Mouse (Mus musculus): Measurements from ENCODE around the gene Mbnl1. TPM values are rescaled to one million over a fixed set of nuclear protein-coding genes. Genes with fewer than 3 reads are reported as not detected.
A peak's percentile ranks its signal among the peaks of the same experiment; 100 is the strongest.
"Not testable (repeated sequence)": the region's sequence is repeated elsewhere in the genome, so short reads cannot be mapped to it uniquely, and the experiment has no call there.

Gene Mbnl1
- polyA plus RNA-seq, 1 experiment, result 20.3 TPM

DNA sequence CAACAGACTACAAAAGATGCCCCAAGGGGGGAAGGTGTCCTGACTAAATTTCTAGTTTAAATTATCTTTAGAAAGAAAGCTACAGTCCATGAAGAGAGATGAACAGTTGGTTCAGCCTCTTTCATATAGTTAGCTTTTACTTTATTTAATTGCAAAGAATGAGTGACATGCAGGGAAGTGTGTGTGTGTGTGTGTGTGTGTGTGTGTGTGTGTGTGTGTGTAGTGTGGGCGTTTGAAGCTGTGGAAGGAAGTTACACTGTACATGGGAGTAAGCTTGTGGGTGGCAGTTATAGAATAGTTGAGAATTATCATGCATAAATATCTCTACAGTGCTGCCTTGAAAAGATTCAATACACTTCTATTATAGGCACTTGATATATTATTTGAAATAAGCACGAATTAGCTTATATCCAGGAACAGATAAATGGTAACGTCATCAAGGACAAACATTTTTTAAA, 14.1 kb downstream of the Mbnl1 start:
- Histone ChIP-seq H3K27me3 (replicated peaks) (no peaks in the 10 kb centered on the region), H3K4me1 (peaks cover 67% of the 10 kb centered on the region), H3K4me3 (replicated peaks) (no peak overlapping the region), H3K9me3 (no peaks in the 10 kb centered on the region), H3K36me3 (replicated peaks; ENCODE audit: low read length) (peaks cover 44% of the 10 kb centered on the region)
- TF ChIP-seq FLI1 (IDR thresholded peaks at IDR 0.05; ENCODE audit: low read length) (no peak), GATA1 (IDR thresholded peaks at IDR 0.05; ENCODE audit: borderline replicate concordance, low read length) (no peak)

DNA sequence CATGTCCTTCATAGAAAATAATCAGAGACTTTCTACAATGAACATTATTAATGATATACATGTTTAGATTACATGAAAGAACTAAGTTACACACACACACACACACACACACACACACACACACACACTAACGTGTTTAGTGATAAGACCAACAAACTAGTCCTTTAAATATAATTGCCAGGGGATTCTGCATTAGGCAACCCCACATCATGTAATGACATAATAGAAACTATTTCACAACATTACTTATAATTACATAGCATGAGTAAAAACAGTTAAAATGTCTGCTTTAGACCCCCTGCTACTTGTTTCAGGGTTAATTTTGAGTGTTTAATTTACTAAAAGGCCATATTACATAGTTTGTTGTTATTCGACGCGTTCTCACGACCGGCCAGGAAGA, 16.9 kb downstream of the Mbnl1 start:
- no peak for TF ChIP-seq GATA1 (IDR thresholded peaks at IDR 0.05; ENCODE audit: borderline replicate concordance, low read length)
- no peak for TF ChIP-seq FLI1 (IDR thresholded peaks at IDR 0.05; ENCODE audit: low read length)
- peaks cover 41% of the 10 kb centered on the region for H3K4me1 ChIP-seq
- no peaks in the 10 kb centered on the region for H3K27me3 ChIP-seq (replicated peaks)

DNA sequence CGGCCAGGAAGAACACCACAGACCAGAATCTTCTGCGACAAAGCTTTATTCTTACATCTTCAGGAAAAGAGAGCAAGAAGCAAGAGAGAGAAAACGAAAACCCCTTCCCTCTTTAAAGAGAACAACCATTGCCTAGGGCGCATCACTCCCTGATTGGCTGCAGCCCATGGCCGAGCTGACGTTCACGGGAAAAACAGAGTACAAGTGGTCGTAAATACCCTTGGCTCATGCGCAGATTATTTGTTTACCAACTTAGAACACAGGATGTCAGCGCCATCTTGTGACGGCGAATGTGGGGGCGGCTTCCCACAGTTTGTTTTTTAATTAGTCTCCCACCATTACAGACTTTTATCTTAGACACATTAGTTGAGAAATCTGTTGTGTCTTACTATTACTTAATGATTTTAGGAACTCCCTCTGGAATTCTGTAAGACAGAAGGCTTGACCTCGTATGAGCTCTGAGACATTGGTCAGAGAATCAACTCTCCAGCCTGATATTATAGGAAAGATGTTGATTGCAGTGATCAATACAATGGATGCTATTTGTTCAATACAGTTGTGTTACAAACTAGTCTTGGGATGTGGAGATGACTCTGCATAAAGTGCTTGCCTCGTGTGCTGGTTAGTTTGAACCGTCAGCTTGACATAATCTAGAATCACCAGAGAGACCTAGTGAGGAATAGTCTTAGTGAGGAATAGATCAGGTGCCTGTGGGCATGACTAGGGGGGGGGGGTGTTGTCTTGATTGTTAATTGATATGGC, 22.3 kb downstream of the Mbnl1 start:
- not testable (repeated sequence) for H3K36me3 ChIP-seq (replicated peaks; ENCODE audit: low read length)

More for the DNA sequence above, 16.9 kb downstream of the Mbnl1 start:
- Histone ChIP-seq H3K9me3 (no peaks in the 10 kb centered on the region), H3K4me3 (replicated peaks) (no peak overlapping the region), H3K36me3 (replicated peaks; ENCODE audit: low read length) (peaks cover 25% of the 10 kb centered on the region)

DNA sequence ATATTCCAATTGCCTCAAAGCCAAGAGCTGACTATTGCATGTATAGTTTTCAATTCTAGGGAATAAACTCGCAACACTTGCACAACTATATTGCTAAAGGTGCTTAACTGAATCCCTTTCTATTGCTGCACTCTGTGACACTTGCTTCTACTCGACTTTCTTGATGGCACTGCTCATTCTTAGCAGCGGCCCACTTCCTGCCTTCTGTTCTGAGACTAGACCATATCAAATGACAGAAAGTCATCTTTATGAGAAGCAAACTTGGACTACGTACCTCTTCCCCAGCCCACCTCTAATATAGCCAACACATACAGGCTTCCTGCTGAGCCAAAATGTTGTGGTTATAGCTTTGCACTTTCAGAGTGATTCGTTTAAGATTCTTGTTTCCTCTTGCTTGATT, 23.6 kb downstream of the Mbnl1 start:
- Histone ChIP-seq H3K4me3 (replicated peaks) (peak overlapping the region; percentile 1), H3K36me3 (replicated peaks; ENCODE audit: low read length) (peaks cover 8% of the 10 kb centered on the region), H3K27me3 (replicated peaks) (no peaks in the 10 kb centered on the region), H3K9me3 (no peaks in the 10 kb centered on the region), H3K4me1 (peaks cover 43% of the 10 kb centered on the region)
- TF ChIP-seq GATA1 (IDR thresholded peaks at IDR 0.05; ENCODE audit: borderline replicate concordance, low read length) (no peak), FLI1 (IDR thresholded peaks at IDR 0.05; ENCODE audit: low read length) (no peak)

More for the DNA sequence above, 22.3 kb downstream of the Mbnl1 start:
- peaks cover 41% of the 10 kb centered on the region for H3K4me1 ChIP-seq
- H3K27me3 ChIP-seq (replicated peaks); H3K9me3 ChIP-seq: not testable (repeated sequence)
- peak overlapping the region; percentile 23 for H3K4me3 ChIP-seq (replicated peaks)

DNA sequence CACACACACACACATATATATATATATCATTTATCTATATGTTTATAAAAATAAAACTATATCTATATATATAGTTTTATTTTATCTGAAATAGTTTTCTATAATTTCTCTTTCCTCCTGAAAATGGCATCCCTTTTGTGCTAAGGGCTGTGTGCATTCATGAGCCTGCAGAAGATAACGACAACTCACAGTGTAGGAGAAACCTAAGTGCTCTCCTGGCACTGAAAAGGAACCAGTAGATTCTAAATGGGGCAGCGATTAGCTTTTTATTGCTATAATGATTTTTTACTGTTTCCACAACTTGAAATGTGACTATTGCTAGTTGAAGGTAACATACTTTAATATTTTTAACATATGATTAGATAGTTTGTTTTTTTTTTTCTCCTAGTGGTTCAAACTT, 25.5 kb downstream of the Mbnl1 start:
- Histone ChIP-seq H3K4me1 (peaks cover 43% of the 10 kb centered on the region), H3K27me3 (replicated peaks) (no peaks in the 10 kb centered on the region), H3K36me3 (replicated peaks; ENCODE audit: low read length) (peaks cover 14% of the 10 kb centered on the region), H3K9me3 (no peaks in the 10 kb centered on the region), H3K4me3 (replicated peaks) (no peak overlapping the region)
- TF ChIP-seq GATA1 (IDR thresholded peaks at IDR 0.05; ENCODE audit: borderline replicate concordance, low read length) (no peak), FLI1 (IDR thresholded peaks at IDR 0.05; ENCODE audit: low read length) (no peak)

DNA sequence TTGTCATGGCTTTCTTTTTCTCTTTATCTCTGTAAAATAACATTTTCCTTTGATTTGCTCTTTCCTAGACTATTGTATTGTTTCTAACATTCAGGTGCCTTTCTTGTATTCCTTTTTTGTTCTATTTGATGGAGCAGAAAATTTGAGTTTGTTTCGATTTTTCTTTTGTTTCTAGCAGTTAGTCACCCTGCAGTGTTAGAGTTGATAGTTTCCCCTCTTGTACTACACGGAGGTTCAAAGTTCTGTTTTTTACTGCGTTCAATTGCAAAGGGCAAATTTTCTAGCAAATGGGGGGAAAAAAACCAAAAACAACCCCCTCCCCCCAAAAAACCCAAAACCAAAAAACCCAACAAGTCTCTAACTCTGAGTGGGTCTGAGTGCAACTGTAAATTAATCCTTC, 26.0 kb downstream of the Mbnl1 start:
- peaks cover 43% of the 10 kb centered on the region for H3K4me1 ChIP-seq
- peak overlapping the region; percentile 98 for H3K4me3 ChIP-seq (replicated peaks)

DNA sequence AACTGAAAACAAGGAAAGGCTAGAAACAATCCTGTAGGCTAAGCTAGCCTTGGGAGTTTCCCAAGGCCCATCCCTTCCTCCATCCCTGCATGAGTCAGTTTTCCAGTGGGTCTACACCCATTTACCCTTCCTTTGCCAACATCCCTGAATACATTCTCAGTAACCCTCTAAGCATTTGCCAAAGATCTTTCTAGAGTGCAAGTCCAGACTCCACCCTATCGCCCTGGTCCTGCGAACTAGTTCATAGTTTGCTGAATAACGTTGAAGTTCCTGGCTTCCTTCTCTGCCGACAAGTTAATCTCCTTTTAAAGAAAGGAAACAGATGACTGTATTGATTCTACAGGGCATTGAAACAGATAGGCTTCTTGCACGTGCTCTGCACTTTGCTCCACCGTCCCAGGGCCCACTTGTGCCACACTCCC, 26.5 kb downstream of the Mbnl1 start:
- H3K27me3 ChIP-seq (replicated peaks), result no peaks in the 10 kb centered on the region
- H3K4me3 ChIP-seq (replicated peaks), result peak overlapping the region; percentile 98
- H3K9me3 ChIP-seq, result no peaks in the 10 kb centered on the region
- peaks cover 16% of the 10 kb centered on the region for H3K36me3 ChIP-seq (replicated peaks; ENCODE audit: low read length)
- peaks cover 43% of the 10 kb centered on the region for H3K4me1 ChIP-seq
- TF ChIP-seq FLI1 (IDR thresholded peaks at IDR 0.05; ENCODE audit: low read length) (no peak), GATA1 (IDR thresholded peaks at IDR 0.05; ENCODE audit: borderline replicate concordance, low read length) (no peak)

More for the DNA sequence above, 26.0 kb downstream of the Mbnl1 start:
- TF ChIP-seq FLI1 (IDR thresholded peaks at IDR 0.05; ENCODE audit: low read length) (no peak), GATA1 (IDR thresholded peaks at IDR 0.05; ENCODE audit: borderline replicate concordance, low read length) (no peak)
- no peaks in the 10 kb centered on the region for H3K9me3 ChIP-seq
- H3K27me3 ChIP-seq (replicated peaks), result no peaks in the 10 kb centered on the region
- H3K36me3 ChIP-seq (replicated peaks; ENCODE audit: low read length), result peaks cover 14% of the 10 kb centered on the region

DNA sequence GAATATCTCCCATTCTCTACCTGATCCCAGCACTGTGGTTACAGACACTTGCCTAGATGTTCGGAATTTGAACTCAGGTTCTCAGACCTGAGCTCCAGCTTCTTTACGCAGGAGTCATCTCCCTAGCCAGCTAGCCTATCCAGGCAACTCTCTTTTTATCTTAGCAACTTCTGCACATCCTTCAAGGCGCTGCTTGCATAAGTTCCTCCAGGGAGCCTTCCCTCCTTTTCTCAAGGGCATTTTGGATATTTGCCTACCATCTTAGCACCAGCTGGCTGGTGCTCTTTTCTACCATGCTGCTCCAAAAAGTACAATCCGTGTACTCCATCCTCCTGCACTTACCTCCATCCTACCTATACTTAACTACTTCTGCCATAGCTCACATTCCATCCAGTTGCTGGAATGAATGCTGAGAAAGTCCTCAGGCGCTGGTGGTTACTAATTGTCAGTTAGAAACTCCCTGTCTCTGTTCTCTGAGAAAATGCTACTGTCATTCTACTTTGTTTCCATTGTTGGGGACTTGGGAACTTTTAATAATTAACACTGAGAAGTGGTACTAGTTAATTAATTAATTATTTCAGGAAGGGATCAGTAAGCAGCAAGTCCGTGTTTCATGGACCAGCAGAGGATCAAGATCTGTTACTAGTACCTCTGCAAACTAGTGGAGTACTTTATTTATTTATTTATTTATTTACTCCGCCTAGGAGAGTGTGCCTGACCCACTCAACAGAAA, 27.3 kb downstream of the Mbnl1 start:
- Histone ChIP-seq H3K27me3 (replicated peaks) (no peaks in the 10 kb centered on the region), H3K4me3 (replicated peaks) (peak overlapping the region; percentile 98), H3K9me3 (no peaks in the 10 kb centered on the region), H3K36me3 (replicated peaks; ENCODE audit: low read length) (peaks cover 22% of the 10 kb centered on the region), H3K4me1 (peaks cover 49% of the 10 kb centered on the region)
- TF ChIP-seq GATA1 (IDR thresholded peaks at IDR 0.05; ENCODE audit: borderline replicate concordance, low read length) (no peak), FLI1 (IDR thresholded peaks at IDR 0.05; ENCODE audit: low read length) (no peak)

DNA sequence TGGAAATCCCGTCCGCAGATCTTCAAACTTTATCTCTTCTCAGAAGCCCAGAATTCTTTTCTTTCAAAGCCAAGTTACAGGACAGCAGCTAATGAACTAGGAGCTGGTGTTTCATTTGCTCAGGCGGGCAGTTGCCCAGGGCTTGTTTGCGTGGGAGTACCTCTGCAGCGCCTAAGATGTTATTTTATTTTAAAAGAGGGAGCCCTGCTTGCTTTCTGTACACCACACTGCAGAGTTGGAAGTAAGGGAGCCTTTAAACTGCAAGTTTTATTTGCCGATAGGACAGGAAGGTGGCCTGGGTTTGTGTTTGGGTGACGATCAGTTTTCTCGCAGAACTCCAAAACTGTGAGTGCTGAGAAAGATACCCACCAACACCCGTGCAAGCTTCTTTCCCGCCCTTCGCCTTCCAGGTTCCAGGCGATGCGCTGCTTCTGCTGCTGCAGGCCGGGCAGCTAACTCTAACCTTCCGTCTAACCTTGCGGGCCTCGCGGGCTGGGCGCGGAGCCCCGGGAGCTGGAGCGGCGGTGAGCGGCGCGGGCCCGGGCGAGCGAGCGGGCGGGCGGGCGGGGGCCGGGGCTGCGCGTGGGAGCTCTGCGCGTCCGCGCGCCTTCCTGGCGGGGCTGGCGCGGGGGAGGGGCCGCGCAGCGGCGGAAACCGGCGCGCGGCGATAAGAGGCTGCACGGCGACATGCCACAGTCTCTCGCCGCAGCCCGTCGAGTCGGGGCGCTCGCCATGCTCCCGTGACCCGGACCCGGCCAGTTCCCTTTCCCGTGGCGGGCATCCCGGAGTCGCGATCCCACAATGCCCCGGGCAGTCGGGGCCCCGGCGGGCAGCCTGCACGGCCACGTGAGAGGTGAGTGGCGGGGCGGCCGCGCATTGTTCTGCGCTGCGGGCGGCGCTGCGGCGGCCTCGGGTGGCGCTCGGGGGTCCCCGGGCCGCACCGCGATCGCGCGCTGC, 28.2 kb downstream of the Mbnl1 start:
- Histone ChIP-seq H3K4me3 (replicated peaks) (peak overlapping the region; percentile 98), H3K27me3 (replicated peaks) (no peaks in the 10 kb centered on the region), H3K36me3 (replicated peaks; ENCODE audit: low read length) (peaks cover 22% of the 10 kb centered on the region), H3K4me1 (peaks cover 46% of the 10 kb centered on the region), H3K9me3 (no peaks in the 10 kb centered on the region)
- TF ChIP-seq FLI1 (IDR thresholded peaks at IDR 0.05; ENCODE audit: low read length) (no peak), GATA1 (IDR thresholded peaks at IDR 0.05; ENCODE audit: borderline replicate concordance, low read length) (peak; percentile 47; the same call in 1 of the 3 replicates)

Measured in megakaryocyte, embryonic 14.5 days (primary cell).